Mouse (Mus musculus): ENCODE results near the gene 1700057G04Rik.

The 1700057G04Rik gene

GRCm38 (mm10) chr9:92387404-92387803, 78.2 kb downstream of the 1700057G04Rik start:
- no peak for DNase-seq

DNA sequence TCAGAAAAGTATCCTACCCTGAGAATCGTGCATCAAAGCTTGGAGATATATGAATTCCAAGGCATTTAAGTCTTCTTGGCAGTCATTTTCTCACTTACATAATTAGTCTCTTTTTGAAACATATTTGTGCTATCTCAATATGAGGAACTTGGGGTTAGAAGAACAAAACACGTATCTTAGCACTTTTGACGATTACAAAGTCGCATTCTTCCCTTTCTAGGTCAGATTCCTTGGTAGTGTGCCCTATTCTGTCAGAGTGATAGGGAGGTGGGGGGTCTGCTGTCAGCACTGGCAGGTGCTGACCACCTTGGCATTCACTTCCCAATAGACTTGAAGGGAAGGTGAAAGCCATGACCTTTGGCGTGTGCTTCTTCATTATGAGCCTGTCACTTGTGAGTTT, 93.5 kb downstream of the 1700057G04Rik start:
- DNase-seq: no peak
